Mouse (Mus musculus) lung, adult 2 months (tissue): ENCODE measurements around the gene Dnajc14. TPM values are rescaled to one million over a fixed set of nuclear protein-coding genes. Genes with fewer than 3 reads are reported as not detected.
A peak's percentile ranks its signal among the peaks of the same experiment; 100 is the strongest.

Experiments used
- DNase-seq: peaks from one replicate; pipeline ENCODE4 v3.0.0; 2022
- H3K4me1 ChIP-seq: fragments of 200-500 bp; 2 replicates; pipeline ENCODE4 v1.6.1; 2011; ENCODE audit warnings: low read length; ENCODE audit not compliant: control insufficient read depth, insufficient read depth
- H3K4me3 ChIP-seq: fragments of 200-500 bp; replicated peaks from 2 replicates; pipeline ENCODE3; 2011; ENCODE audit warnings: low read depth, mild to moderate bottlenecking, control low read depth, low read length; ENCODE audit errors: extremely low read depth
- CTCF ChIP-seq: fragments of 200-500 bp; IDR thresholded peaks from 2 replicates; pipeline ENCODE4 v1.5.1; 2011; ENCODE audit warnings: mild to moderate bottlenecking, low read length, control low read depth; ENCODE audit not compliant: insufficient read depth
- POLR2A ChIP-seq: fragments of 200-500 bp; IDR thresholded peaks from 2 replicates; pipeline ENCODE4 v1.6.1; 2011; ENCODE audit warnings: low read depth, mild to moderate bottlenecking, control low read depth, low read length, borderline replicate concordance; ENCODE audit errors: extremely low read depth
- WGBS: fragments of 180-500 bp; shearing (Covaris S2); methylation state at CpG from one replicate; pipeline ENCODE4 v1.1.7; 2018; 5-methylcytosine and 5-hydroxymethylcytosine counted together
- polyA plus RNA-seq: library from polyadenylated mRNA; depleted of rRNA; stranded (reverse); fragments of >200 nt; gene quantifications from 2 replicates; pipeline ENCODE4 v1.2.3, GENCODE M21; 2012

The Dnajc14 gene
- polyA plus RNA-seq, 1 experiment: 22.7 TPM

- no peak for DNase-seq
- no peak overlapping the region for H3K4me3 ChIP-seq
- no peaks in the 10 kb centered on the region for H3K4me1 ChIP-seq
- 88% methylated on average over 3 of the region's 3 CpGs for WGBS
- TF ChIP-seq POLR2A (no peak), CTCF (no peak)
Measured at GRCm38 (mm10) chr10:128795581-128795980, 8.3 kb upstream of the Dnajc14 start.

GRCm38 (mm10) chr10:128798676-128799075 lies 5.2 kb upstream of the Dnajc14 start:
- H3K4me1 ChIP-seq: peaks cover 2% of the 10 kb centered on the region; the same call in 1 of the 2 replicates
- 92% methylated on average over 8 of the region's 8 CpGs for whole genome bisulfite sequencing
- no peak for DNase-seq
- TF ChIP-seq POLR2A (no peak), CTCF (no peak)
- H3K4me3 ChIP-seq: no peak overlapping the region

GRCm38 (mm10) chr10:128801981-128802495 lies 1.8 kb upstream of the Dnajc14 start:
- peaks cover 8% of the 10 kb centered on the region; the same call in 1 of the 2 replicates for H3K4me1 ChIP-seq
- no peak for TF ChIP-seq CTCF
- no peak for TF ChIP-seq POLR2A
- DNase-seq: no peak
- H3K4me3 ChIP-seq: no peak overlapping the region
- WGBS: 89% methylated on average over 16 of the region's 16 CpGs

GRCm38 (mm10) chr10:128802956-128803355 lies 906 bp upstream of the Dnajc14 start:
- TF ChIP-seq POLR2A: no peak
- TF ChIP-seq CTCF: no peak
- DNase-seq: no peak
- 64% methylated on average over 4 of the region's 4 CpGs for WGBS
- H3K4me3 ChIP-seq: no peak overlapping the region
- peaks cover 10% of the 10 kb centered on the region; the same call in 1 of the 2 replicates for H3K4me1 ChIP-seq

- Histone ChIP-seq H3K4me1 (peaks cover 10% of the 10 kb centered on the region; the same call in 1 of the 2 replicates), H3K4me3 (peak overlapping the region; percentile 42)
- TF ChIP-seq CTCF: no peak
- no peak for TF ChIP-seq POLR2A
- no peak for DNase-seq
- WGBS: 6% methylated on average over 6 of the region's 6 CpGs
Measured at GRCm38 (mm10) chr10:128803361-128803760, 501 bp upstream of the Dnajc14 start.

- TF ChIP-seq CTCF (no peak), POLR2A (peak; percentile 25; the same call in 1 of the 2 replicates)
- WGBS: under 1% methylated on average over 28 of the region's 28 CpGs
- Histone ChIP-seq H3K4me3 (peak within 1 kb of the TSS; percentile 92), H3K4me1 (peaks cover 10% of the 10 kb centered on the region; the same call in 1 of the 2 replicates)
- peak; percentile 69 for DNase-seq
Measured at GRCm38 (mm10) chr10:128804271-128805091, 619 bp downstream of the Dnajc14 start, which contains the start of gene Tmem198b. TSS of gene Tmem198b (minus strand) at chr10:128804370.

GRCm38 (mm10) chr10:128805092-128806000 lies 1.5 kb downstream of the Dnajc14 start:
- H3K4me1 ChIP-seq: peaks cover 10% of the 10 kb centered on the region; the same call in 1 of the 2 replicates

GRCm38 (mm10) chr10:128806086-128806485 lies 2.2 kb downstream of the Dnajc14 start:
- Histone ChIP-seq H3K4me3 (peak overlapping the region; percentile 39), H3K4me1 (peaks cover 10% of the 10 kb centered on the region; the same call in 1 of the 2 replicates)
- 37% methylated on average over 6 of the region's 6 CpGs for WGBS
- DNase-seq: no peak
- TF ChIP-seq CTCF (no peak), POLR2A (no peak)

More at GRCm38 (mm10) chr10:128805092-128806000, 1.5 kb downstream of the Dnajc14 start:
- peak; percentile 90 for DNase-seq
- under 1% methylated on average over 70 of the region's 70 CpGs for WGBS
- peak overlapping the region; percentile 97 for H3K4me3 ChIP-seq
- no peak for TF ChIP-seq CTCF
- peak; percentile 85 for TF ChIP-seq POLR2A

GRCm38 (mm10) chr10:128807018-128807417 lies 3.2 kb downstream of the Dnajc14 start:
- WGBS: 70% methylated on average over 8 of the region's 8 CpGs
- no peak for DNase-seq
- H3K4me3 ChIP-seq: no peak overlapping the region
- no peak for TF ChIP-seq CTCF
- TF ChIP-seq POLR2A: no peak
- H3K4me1 ChIP-seq: peaks cover 10% of the 10 kb centered on the region; the same call in 1 of the 2 replicates
